Mouse (Mus musculus) WW6 (cell line): Measurements from ENCODE around the gene Apbb1ip.
"Not testable (repeated sequence)": the region's sequence is repeated elsewhere in the genome, so short reads cannot be mapped to it uniquely, and the experiment has no call there.

Experiments
- DNase-seq: peaks from one replicate; pipeline ENCODE4 v3.0.0-alpha.2; 2013; ENCODE audit warnings: low read depth, low spot score

Gene Apbb1ip

GRCm38 (mm10) chr2:22822293-22822692 lies 48.4 kb downstream of the Apbb1ip start:
- no peak for DNase-seq

- no peak for DNase-seq
Observed at GRCm38 (mm10) chr2:22845514-22845913, 71.6 kb downstream of the Apbb1ip start.

GRCm38 (mm10) chr2:22851900-22852299 lies 78.0 kb downstream of the Apbb1ip start:
- DNase-seq = no peak

GRCm38 (mm10) chr2:22857501-22857900 lies 83.6 kb downstream of the Apbb1ip start:
- DNase-seq = no peak

- DNase-seq = no peak
Observed at GRCm38 (mm10) chr2:22862194-22862593, 88.3 kb downstream of the Apbb1ip start.

GRCm38 (mm10) chr2:22864394-22865037 lies 90.6 kb downstream of the Apbb1ip start:
- peak; percentile 22 for DNase-seq

GRCm38 (mm10) chr2:22865818-22866217 lies 91.9 kb downstream of the Apbb1ip start:
- no peak for DNase-seq

GRCm38 (mm10) chr2:22866894-22867424 lies 93.1 kb downstream of the Apbb1ip start:
- no peak for DNase-seq

- DNase-seq = no peak
Observed at GRCm38 (mm10) chr2:22873159-22873558, 99.3 kb downstream of the Apbb1ip start.

GRCm38 (mm10) chr2:22874628-22875027 lies 100.7 kb downstream of the Apbb1ip start:
- DNase-seq = no peak

- DNase-seq = no peak
Observed at GRCm38 (mm10) chr2:22876614-22877013, 102.7 kb downstream of the Apbb1ip start.

GRCm38 (mm10) chr2:22878781-22879180 lies 104.9 kb downstream of the Apbb1ip start:
- DNase-seq = no peak

GRCm38 (mm10) chr2:22880726-22881125 lies 106.8 kb downstream of the Apbb1ip start:
- DNase-seq = not testable (repeated sequence)

GRCm38 (mm10) chr2:22894932-22895281 lies 121.0 kb downstream of the Apbb1ip start:
- DNase-seq = no peak

- peak; percentile 83 for DNase-seq
Observed at GRCm38 (mm10) chr2:22895282-22896273, 121.7 kb downstream of the Apbb1ip start, which contains the start of gene Pdss1. Pdss1 (plus strand) TSS chr2:22895522.

- no peak for DNase-seq
Observed at GRCm38 (mm10) chr2:22903947-22904346, 130.1 kb downstream of the Apbb1ip start.

- no peak for DNase-seq
Observed at GRCm38 (mm10) chr2:22914421-22914820, 140.5 kb downstream of the Apbb1ip start.

GRCm38 (mm10) chr2:22918651-22919050 lies 144.8 kb downstream of the Apbb1ip start:
- no peak for DNase-seq
